Mouse (Mus musculus): ENCODE measurements around the gene Slc2a1. TPM values are rescaled to one million over a fixed set of nuclear protein-coding genes. Genes with fewer than 3 reads are reported as not detected.

Slc2a1 gene
- total and polyA plus RNA-seq, 2 experiments from 2014 or later, result 48.8 to 119 TPM

GRCm38 (mm10) chr4:119071648-119072362 is 36.7 kb upstream of the Slc2a1 start:
- H3K27ac ChIP-seq, result no peak overlapping the region
- H3K4me3 ChIP-seq (ENCODE audit: low read length), result no peak overlapping the region
- peaks cover 6% of the 10 kb centered on the region; the same call in 1 of the 2 replicates for H3K4me1 ChIP-seq (ENCODE audit: insufficient read depth, low read length)
- no peaks in the 10 kb centered on the region for H3K9me3 ChIP-seq (ENCODE audit: low read length)
- WGBS, result 17% methylated on average over 19 of the region's 19 CpGs
- ATAC-seq (no peak), DNase-seq (ENCODE audit: low spot score) (no peak)
- peaks cover 16% of the 10 kb centered on the region for H3K27me3 ChIP-seq (ENCODE audit: insufficient read depth, low read length)
- no peak overlapping the region for H3K4me2 ChIP-seq (ENCODE audit: low read depth, low read length)
- H3K9ac ChIP-seq (replicated peaks; ENCODE audit: low read length), result no peak overlapping the region
- H3K36me3 ChIP-seq (ENCODE audit: insufficient read depth, low read length), result no peaks in the 10 kb centered on the region
- TF ChIP-seq CTCF (IDR thresholded peaks at IDR 0.05; ENCODE audit: low read depth), result no peak

GRCm38 (mm10) chr4:119072363-119072940 is 36.1 kb upstream of the Slc2a1 start:
- TF ChIP-seq CTCF (IDR thresholded peaks at IDR 0.05; ENCODE audit: low read depth), result no peak
- WGBS, result 33% methylated on average over 19 of the region's 19 CpGs
- peaks cover 6% of the 10 kb centered on the region; the same call in 1 of the 2 replicates for H3K4me1 ChIP-seq (ENCODE audit: insufficient read depth, low read length)

GRCm38 (mm10) chr4:119072941-119073451 is 35.5 kb upstream of the Slc2a1 start:
- Histone ChIP-seq H3K4me2 (ENCODE audit: low read depth, low read length) (peak overlapping the region; percentile 38), H3K27ac (no peak overlapping the region), H3K9ac (replicated peaks; ENCODE audit: low read length) (no peak overlapping the region), H3K4me3 (ENCODE audit: low read length) (no peak overlapping the region), H3K36me3 (ENCODE audit: insufficient read depth, low read length) (no peaks in the 10 kb centered on the region), H3K4me1 (ENCODE audit: insufficient read depth, low read length) (peaks cover 6% of the 10 kb centered on the region; the same call in 1 of the 2 replicates), H3K27me3 (ENCODE audit: insufficient read depth, low read length) (peaks cover 16% of the 10 kb centered on the region), H3K9me3 (ENCODE audit: low read length) (no peaks in the 10 kb centered on the region)
- no peak for DNase-seq (ENCODE audit: low spot score)
- 6% methylated on average over 18 of the region's 28 CpGs for WGBS
- no peak for TF ChIP-seq CTCF (IDR thresholded peaks at IDR 0.05; ENCODE audit: low read depth)
- ATAC-seq, result peak; percentile 48; the same call in 1 of the 2 replicates

More at GRCm38 (mm10) chr4:119072363-119072940, 36.1 kb upstream of the Slc2a1 start:
- Histone ChIP-seq H3K4me3 (ENCODE audit: low read length) (no peak overlapping the region), H3K36me3 (ENCODE audit: insufficient read depth, low read length) (no peaks in the 10 kb centered on the region), H3K4me2 (ENCODE audit: low read depth, low read length) (peak overlapping the region; percentile 38), H3K27me3 (ENCODE audit: insufficient read depth, low read length) (peaks cover 16% of the 10 kb centered on the region), H3K27ac (no peak overlapping the region), H3K9ac (replicated peaks; ENCODE audit: low read length) (no peak overlapping the region), H3K9me3 (ENCODE audit: low read length) (no peaks in the 10 kb centered on the region)
- ATAC-seq (no peak), DNase-seq (ENCODE audit: low spot score) (no peak)

- no peak overlapping the region for H3K27ac ChIP-seq
- H3K4me3 ChIP-seq (ENCODE audit: low read length), result no peak overlapping the region
- peaks cover 6% of the 10 kb centered on the region; the same call in 1 of the 2 replicates for H3K4me1 ChIP-seq (ENCODE audit: insufficient read depth, low read length)
- DNase-seq (ENCODE audit: low spot score) (no peak), ATAC-seq (no peak)
- H3K36me3 ChIP-seq (ENCODE audit: insufficient read depth, low read length), result no peaks in the 10 kb centered on the region
- peaks cover 16% of the 10 kb centered on the region for H3K27me3 ChIP-seq (ENCODE audit: insufficient read depth, low read length)
- WGBS, result 37% methylated on average over 2 of the region's 2 CpGs
- no peak for TF ChIP-seq CTCF (IDR thresholded peaks at IDR 0.05; ENCODE audit: low read depth)
- no peak overlapping the region for H3K9ac ChIP-seq (replicated peaks; ENCODE audit: low read length)
- no peak overlapping the region for H3K4me2 ChIP-seq (ENCODE audit: low read depth, low read length)
- H3K9me3 ChIP-seq (ENCODE audit: low read length), result no peaks in the 10 kb centered on the region
Measured at GRCm38 (mm10) chr4:119073626-119074025, 34.9 kb upstream of the Slc2a1 start.

GRCm38 (mm10) chr4:119074596-119074995 is 33.9 kb upstream of the Slc2a1 start:
- H3K4me2 ChIP-seq (ENCODE audit: low read depth, low read length), result no peak overlapping the region
- H3K9ac ChIP-seq (replicated peaks; ENCODE audit: low read length), result no peak overlapping the region
- H3K27me3 ChIP-seq (ENCODE audit: insufficient read depth, low read length), result peaks cover 16% of the 10 kb centered on the region
- H3K4me1 ChIP-seq (ENCODE audit: insufficient read depth, low read length), result peaks cover 6% of the 10 kb centered on the region; the same call in 1 of the 2 replicates
- no peak for DNase-seq (ENCODE audit: low spot score)
- no peaks in the 10 kb centered on the region for H3K9me3 ChIP-seq (ENCODE audit: low read length)
- no peak for ATAC-seq
- H3K36me3 ChIP-seq (ENCODE audit: insufficient read depth, low read length), result no peaks in the 10 kb centered on the region
- no peak overlapping the region for H3K4me3 ChIP-seq (ENCODE audit: low read length)
- H3K27ac ChIP-seq, result no peak overlapping the region
- TF ChIP-seq CTCF (IDR thresholded peaks at IDR 0.05; ENCODE audit: low read depth), result no peak
- 26% methylated on average over 6 of the region's 6 CpGs for WGBS

GRCm38 (mm10) chr4:119075273-119075672 is 33.2 kb upstream of the Slc2a1 start:
- ATAC-seq, result no peak

More at GRCm38 (mm10) chr4:119075273-119075672, 33.2 kb upstream of the Slc2a1 start:
- H3K4me1 ChIP-seq (ENCODE audit: insufficient read depth, low read length), result peaks cover 6% of the 10 kb centered on the region; the same call in 1 of the 2 replicates
- no peak overlapping the region for H3K27ac ChIP-seq
- H3K4me3 ChIP-seq (ENCODE audit: low read length), result no peak overlapping the region
- H3K9me3 ChIP-seq (ENCODE audit: low read length), result no peaks in the 10 kb centered on the region
- no peaks in the 10 kb centered on the region for H3K36me3 ChIP-seq (ENCODE audit: insufficient read depth, low read length)
- WGBS, result 59% methylated on average over 6 of the region's 7 CpGs
- TF ChIP-seq CTCF (IDR thresholded peaks at IDR 0.05; ENCODE audit: low read depth), result no peak
- H3K9ac ChIP-seq (replicated peaks; ENCODE audit: low read length), result no peak overlapping the region
- H3K4me2 ChIP-seq (ENCODE audit: low read depth, low read length), result no peak overlapping the region
- DNase-seq (ENCODE audit: low spot score), result no peak
- peaks cover 16% of the 10 kb centered on the region for H3K27me3 ChIP-seq (ENCODE audit: insufficient read depth, low read length)

Data from hindbrain, postnatal 0 days (tissue).